Mouse (Mus musculus) thymus, adult 2 months (tissue): Measurements from ENCODE around the gene Myoz1. TPM values are rescaled to one million over a fixed set of nuclear protein-coding genes. Genes with fewer than 3 reads are reported as not detected.
"Not testable (repeated sequence)": the region's sequence is repeated elsewhere in the genome, so short reads cannot be mapped to it uniquely, and the experiment has no call there.

Experiments used
- DNase-seq: peaks from one replicate; pipeline ENCODE4 v3.0.0; 2021
- H3K27ac ChIP-seq: fragments of 200-500 bp; 2 replicates; pipeline ENCODE4 v1.5.1; 2012; ENCODE audit warnings: low read length, control low read depth; ENCODE audit not compliant: control insufficient read depth, insufficient read depth
- H3K27me3 ChIP-seq: fragments of 200-500 bp; 2 replicates; pipeline ENCODE4 v1.6.1; 2012; ENCODE audit warnings: mild to moderate bottlenecking, low read length, moderate library complexity, mixed read lengths; ENCODE audit not compliant: control insufficient read depth, insufficient read depth
- H3K36me3 ChIP-seq: fragments of 200-500 bp; 2 replicates; pipeline ENCODE4 v1.6.1; 2012; ENCODE audit warnings: mild to moderate bottlenecking, low read length, moderate library complexity; ENCODE audit not compliant: control insufficient read depth, insufficient read depth
- H3K4me1 ChIP-seq: fragments of 200-500 bp; replicated peaks from 2 replicates; pipeline ENCODE4 v1.6.1; 2012; ENCODE audit warnings: low read length; ENCODE audit not compliant: control insufficient read depth, insufficient read depth
- H3K4me3 ChIP-seq: fragments of 200-500 bp; 2 replicates; pipeline ENCODE4 v1.5.1; 2012; ENCODE audit warnings: mild to moderate bottlenecking, low read length, control low read depth, moderate library complexity; ENCODE audit not compliant: control insufficient read depth, insufficient read depth
- CTCF ChIP-seq: fragments of 200-500 bp; IDR thresholded peaks from 2 replicates; pipeline ENCODE4 v1.5.1; 2012; ENCODE audit warnings: mild to moderate bottlenecking, control low read depth, low read length, moderate library complexity, borderline replicate concordance; ENCODE audit not compliant: control insufficient read depth, poor library complexity, insufficient read depth; ENCODE audit errors: extremely low read depth
- POLR2A ChIP-seq: fragments of 200-500 bp; IDR thresholded peaks from 2 replicates; pipeline ENCODE4 v1.6.1; 2012; ENCODE audit warnings: mild to moderate bottlenecking, low read length, control low read depth, moderate library complexity; ENCODE audit not compliant: control insufficient read depth, poor library complexity, insufficient read depth; ENCODE audit errors: extremely low read depth
- WGBS: fragments of 180-500 bp; shearing (Covaris S2); methylation state at CpG from one replicate; pipeline ENCODE4 v1.1.7; 2018; 5-methylcytosine and 5-hydroxymethylcytosine counted together
- polyA plus RNA-seq: library from polyadenylated mRNA; depleted of rRNA; stranded (reverse); fragments of >200 nt; gene quantifications from 2 replicates; pipeline ENCODE4 v1.2.3, GENCODE M21; 2012; rRNA removed

Gene Myoz1
- 0.82 TPM in 1 of 2 replicates, not detected in the other for polyA plus RNA-seq

GRCm38 (mm10) chr14:20656361-20656760, at the start of gene Myoz1:
Myoz1 (minus strand) TSS chr14:20656540.
- TF ChIP-seq CTCF (no peak), POLR2A (no peak)

GRCm38 (mm10) chr14:20703461-20703860, 47.1 kb upstream of the Myoz1 start:
- WGBS = 7% methylated on average over 8 of the region's 8 CpGs
- H3K4me1 ChIP-seq, H3K27ac ChIP-seq, DNase-seq, H3K27me3 ChIP-seq, H3K36me3 ChIP-seq: not testable (repeated sequence)
- H3K4me3 ChIP-seq = peak overlapping the region; percentile 95

More at GRCm38 (mm10) chr14:20656361-20656760, at the start of gene Myoz1:
- peaks cover 5% of the 10 kb centered on the region; the same call in 1 of the 2 replicates for H3K4me1 ChIP-seq
- no peak within 1 kb of the TSS for H3K27ac ChIP-seq
- no peak within 1 kb of the TSS for H3K4me3 ChIP-seq
- WGBS = 95% methylated on average over 11 of the region's 11 CpGs
- H3K27me3 ChIP-seq = no peaks in the 10 kb centered on the region
- no peaks in the 10 kb centered on the region for H3K36me3 ChIP-seq
- DNase-seq = no peak

- Histone ChIP-seq H3K4me3 (peak within 1 kb of the TSS; percentile 95), H3K27me3 (no peaks in the 10 kb centered on the region), H3K27ac (peak within 1 kb of the TSS; percentile 47; the same call in 1 of the 2 replicates), H3K4me1 (no peaks in the 10 kb centered on the region), H3K36me3 (no peaks in the 10 kb centered on the region)
- peak; percentile 86 for DNase-seq
- under 1% methylated on average over 61 of the region's 61 CpGs for WGBS
- TF ChIP-seq CTCF (no peak), POLR2A (peak; percentile 82; the same call in 1 of the 2 replicates)
Measured at GRCm38 (mm10) chr14:20702741-20703381, 46.5 kb upstream of the Myoz1 start, which contains the start of gene Chchd1. Chchd1 (plus strand) TSS chr14:20703006.

GRCm38 (mm10) chr14:20702096-20702740, 45.9 kb upstream of the Myoz1 start:
- 14% methylated on average over 15 of the region's 15 CpGs for WGBS
- H3K4me3 ChIP-seq = peak overlapping the region; percentile 95
- H3K4me1 ChIP-seq = no peaks in the 10 kb centered on the region
- TF ChIP-seq CTCF (no peak), POLR2A (no peak)
- H3K27me3 ChIP-seq = no peaks in the 10 kb centered on the region
- DNase-seq = no peak
- H3K36me3 ChIP-seq = no peaks in the 10 kb centered on the region
- no peak overlapping the region for H3K27ac ChIP-seq

- no peak for DNase-seq
- TF ChIP-seq CTCF (no peak), POLR2A (no peak)
- Histone ChIP-seq H3K27me3 (no peaks in the 10 kb centered on the region), H3K27ac (no peak overlapping the region), H3K36me3 (no peaks in the 10 kb centered on the region), H3K4me1 (peaks cover 4% of the 10 kb centered on the region), H3K4me3 (no peak overlapping the region)
- 88% methylated on average over 8 of the region's 8 CpGs for WGBS
Measured at GRCm38 (mm10) chr14:20701554-20701953, 45.2 kb upstream of the Myoz1 start.

- H3K27me3 ChIP-seq = no peaks in the 10 kb centered on the region
- H3K27ac ChIP-seq = no peak overlapping the region
- peaks cover 13% of the 10 kb centered on the region for H3K4me1 ChIP-seq
- 92% methylated on average over 3 of the region's 3 CpGs for WGBS
- no peak overlapping the region for H3K4me3 ChIP-seq
- no peak for DNase-seq
- no peaks in the 10 kb centered on the region for H3K36me3 ChIP-seq
- TF ChIP-seq POLR2A = no peak
- TF ChIP-seq CTCF = no peak
Measured at GRCm38 (mm10) chr14:20700362-20700761, 44.0 kb upstream of the Myoz1 start.

- TF ChIP-seq CTCF = no peak
- no peak for TF ChIP-seq POLR2A
- H3K27me3 ChIP-seq = no peaks in the 10 kb centered on the region
- 97% methylated on average over 2 of the region's 2 CpGs for WGBS
- peaks cover 7% of the 10 kb centered on the region; the same call in 1 of the 2 replicates for H3K36me3 ChIP-seq
- no peak for DNase-seq
- peaks cover 16% of the 10 kb centered on the region for H3K4me1 ChIP-seq
- H3K4me3 ChIP-seq = no peak overlapping the region
- no peak overlapping the region for H3K27ac ChIP-seq
Measured at GRCm38 (mm10) chr14:20698515-20698914, 42.2 kb upstream of the Myoz1 start.
